Mouse (Mus musculus) kidney, postnatal 4 days (tissue): ENCODE results near the gene Fam131a.
"Not testable (repeated sequence)": the region's sequence is repeated elsewhere in the genome, so short reads cannot be mapped to it uniquely, and the experiment has no call there.

ENCODE experiments used
- DNase-seq, 2 experiments: peaks; one replicate each; pipeline ENCODE4 v3.0.0; 2021; ENCODE audit warnings: mixed read lengths in 2 of 2

Gene Fam131a

GRCm38 (mm10) chr16:20693111-20693701 is at the start of gene Fam131a:
TSS of gene Fam131a (plus strand) at chr16:20693241.
- peak; percentile 94 for DNase-seq

GRCm38 (mm10) chr16:20643911-20644310 is 49.1 kb upstream of the Fam131a start:
- DNase-seq, result no peak

GRCm38 (mm10) chr16:20651076-20651946 is 41.7 kb upstream of the Fam131a start, which contains the start of gene Psmd2:
TSS of gene Psmd2 (plus strand) at chr16:20651652.
- peak; percentile 99 for DNase-seq

GRCm38 (mm10) chr16:20651947-20652310 is 41.1 kb upstream of the Fam131a start:
- DNase-seq, result no peak

- no peak for DNase-seq
Observed at GRCm38 (mm10) chr16:20653315-20653714, 39.7 kb upstream of the Fam131a start.

- no peak for DNase-seq
Observed at GRCm38 (mm10) chr16:20657661-20658060, 35.4 kb upstream of the Fam131a start.

- DNase-seq, result not testable (repeated sequence)
Observed at GRCm38 (mm10) chr16:20668013-20668412, 25.0 kb upstream of the Fam131a start, which contains the start of gene Eif4g1. TSS of gene Eif4g1 (plus strand) at chr16:20668313.

- DNase-seq, result no peak
Observed at GRCm38 (mm10) chr16:20670291-20670690, 22.8 kb upstream of the Fam131a start.

- DNase-seq, result peak in 1 of 2 experiments; percentile 13
Observed at GRCm38 (mm10) chr16:20671886-20672285, 21.2 kb upstream of the Fam131a start.

- DNase-seq, result peak; percentile 98 to 99
Observed at GRCm38 (mm10) chr16:20672500-20672902, 20.5 kb upstream of the Fam131a start.

- DNase-seq, result peak; percentile 72 to 85
Observed at GRCm38 (mm10) chr16:20672965-20673705, 19.9 kb upstream of the Fam131a start.

- peak; percentile 39 to 57 for DNase-seq
Observed at GRCm38 (mm10) chr16:20673706-20674303, 19.2 kb upstream of the Fam131a start.

- no peak for DNase-seq
Observed at GRCm38 (mm10) chr16:20675213-20675612, 17.8 kb upstream of the Fam131a start.

- DNase-seq, result no peak
Observed at GRCm38 (mm10) chr16:20676702-20677101, 16.3 kb upstream of the Fam131a start.

GRCm38 (mm10) chr16:20677380-20677779 is 15.7 kb upstream of the Fam131a start:
- DNase-seq, result no peak

GRCm38 (mm10) chr16:20677974-20678675 is 14.9 kb upstream of the Fam131a start:
- DNase-seq, result peak; percentile 58 to 73

GRCm38 (mm10) chr16:20690774-20691173 is 2.3 kb upstream of the Fam131a start:
- no peak for DNase-seq

- DNase-seq, result no peak
Observed at GRCm38 (mm10) chr16:20691617-20692016, 1.4 kb upstream of the Fam131a start.

- DNase-seq, result no peak
Observed at GRCm38 (mm10) chr16:20692241-20692965, 638 bp upstream of the Fam131a start.

- peak; percentile 31 to 51 for DNase-seq
Observed at GRCm38 (mm10) chr16:20694781-20695180, 1.7 kb downstream of the Fam131a start.

- peak; percentile 90 to 94 for DNase-seq
Observed at GRCm38 (mm10) chr16:20695622-20696323, 2.7 kb downstream of the Fam131a start.
